Mouse (Mus musculus): ENCODE data around the gene Gemin8.

The Gemin8 gene

DNA sequence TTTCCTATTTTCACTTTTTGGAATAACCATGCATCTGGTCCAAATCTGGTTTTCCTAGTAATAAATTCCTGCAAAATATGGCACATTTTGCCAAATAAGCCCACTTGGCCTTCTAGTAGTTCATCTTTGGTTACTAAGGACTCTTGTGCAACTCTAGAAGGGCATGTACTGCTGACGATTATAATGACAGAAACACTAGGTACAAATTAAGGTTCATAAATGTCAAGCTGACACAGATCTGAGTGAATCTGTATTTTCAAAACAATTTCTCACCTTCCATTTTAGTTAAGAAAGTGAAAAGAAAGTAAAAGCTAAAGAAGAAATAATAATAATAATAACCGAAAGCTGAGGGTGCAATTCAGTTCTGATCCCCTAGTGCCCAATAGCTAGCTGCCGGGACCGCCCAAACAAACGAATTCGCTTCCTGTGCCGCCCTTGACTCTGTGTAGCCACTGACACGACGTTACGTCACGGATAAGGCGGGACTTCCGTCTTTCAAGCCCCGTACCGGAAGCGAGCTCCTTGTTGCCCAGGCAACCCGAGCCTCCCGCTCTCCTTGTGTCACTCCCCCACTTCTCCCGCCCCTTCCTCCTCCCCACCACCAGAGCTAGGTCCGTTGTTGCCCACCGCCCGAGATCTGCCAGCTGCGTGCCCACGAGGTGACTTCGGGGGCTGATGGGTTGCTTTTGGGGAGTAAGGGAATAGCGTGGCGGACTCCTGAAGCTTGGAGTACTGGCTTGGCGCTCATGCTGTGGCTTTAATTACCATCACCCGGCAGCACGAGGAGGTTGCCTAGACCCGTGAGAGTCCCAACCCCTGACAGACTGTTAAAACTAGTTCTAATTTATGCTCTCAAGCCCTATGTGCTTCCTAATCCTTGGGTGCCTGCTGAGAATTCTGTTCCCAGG lies at the start of gene Gemin8:
TSS of gene Gemin8 (plus strand) at position 563 of the 908 bp plus-strand sequence.
- peak; percentile 76 to 87 for DNase-seq (ENCODE audit: low spot score in 2 of 2)

- peak in 1 of 2 experiments; percentile 4 for DNase-seq (ENCODE audit: low spot score in 2 of 2)
These were observed 23.0 kb upstream of the Gemin8 start for GRCm38 (mm10) chrX:166147158-166147846.

GRCm38 (mm10) chrX:166162773-166163172 lies 7.5 kb upstream of the Gemin8 start:
- no peak for DNase-seq (ENCODE audit: low spot score in 2 of 2)

DNA sequence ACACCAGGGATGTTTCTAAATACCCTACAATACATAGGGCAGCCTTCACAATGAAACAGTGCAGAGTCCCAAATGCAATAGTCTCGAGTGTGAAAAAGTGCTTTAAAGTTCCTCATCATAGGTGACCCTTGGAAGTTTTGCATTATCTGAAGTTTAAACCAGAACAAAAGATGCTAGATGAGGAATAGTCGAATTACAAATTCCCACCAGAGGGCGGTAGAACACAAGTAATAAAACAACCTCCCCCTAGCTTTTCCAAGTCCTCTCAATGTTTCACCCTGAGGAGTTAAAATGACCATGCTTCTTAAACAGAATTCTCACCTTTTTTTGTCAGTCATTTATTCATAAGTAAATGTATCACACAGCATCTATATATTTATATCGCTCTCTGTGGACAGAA lies 2.9 kb upstream of the Gemin8 start:
- no peak for DNase-seq (ENCODE audit: low spot score in 2 of 2)

- no peak for DNase-seq (ENCODE audit: low spot score in 2 of 2)
These were observed 2.3 kb upstream of the Gemin8 start for GRCm38 (mm10) chrX:166167923-166168322.

DNA sequence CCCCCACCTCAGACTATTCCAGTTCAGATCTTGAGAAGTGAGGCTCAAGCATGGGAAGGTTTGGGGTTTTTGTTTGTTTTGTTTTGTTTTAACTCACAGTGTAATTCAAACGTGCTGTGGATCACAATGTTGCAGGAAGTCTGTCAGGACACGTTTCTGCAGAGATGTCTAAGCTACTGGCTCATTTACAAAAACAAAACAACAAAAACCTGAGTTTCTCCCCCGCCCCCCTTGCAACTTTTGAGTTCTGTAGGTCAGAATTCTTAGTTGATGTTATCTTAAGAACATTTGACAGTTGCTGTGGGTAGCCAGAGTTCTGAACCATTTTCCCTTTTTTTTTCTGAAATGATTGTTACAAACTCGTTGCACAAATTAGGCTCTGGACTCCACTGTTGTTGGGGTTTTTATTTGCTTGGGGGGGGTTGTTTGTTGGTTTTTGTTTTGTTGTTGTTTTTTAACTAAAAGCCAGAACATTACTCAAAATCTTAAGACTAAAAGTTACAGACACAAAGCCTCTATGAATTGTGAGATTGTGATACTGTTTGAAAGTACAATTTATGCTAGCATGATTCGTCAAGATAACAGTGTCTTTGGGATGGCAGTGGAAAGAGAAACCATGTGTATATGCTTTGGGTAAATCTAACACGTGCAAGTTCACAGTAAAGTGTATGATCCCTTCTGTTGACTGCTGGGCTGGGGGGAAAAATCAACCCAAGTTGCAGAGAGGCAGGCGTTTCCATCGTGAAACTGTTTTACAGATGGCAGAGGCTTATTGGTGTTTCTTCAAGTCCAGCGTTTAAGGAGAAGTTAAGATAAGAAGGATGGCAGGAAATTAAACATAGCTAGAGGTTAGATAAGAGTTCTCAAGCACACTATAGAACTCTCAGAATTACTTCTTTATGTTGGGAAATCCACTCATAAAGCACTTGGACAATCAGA lies 815 bp downstream of the Gemin8 start:
- DNase-seq (ENCODE audit: low spot score in 2 of 2), result no peak

DNA sequence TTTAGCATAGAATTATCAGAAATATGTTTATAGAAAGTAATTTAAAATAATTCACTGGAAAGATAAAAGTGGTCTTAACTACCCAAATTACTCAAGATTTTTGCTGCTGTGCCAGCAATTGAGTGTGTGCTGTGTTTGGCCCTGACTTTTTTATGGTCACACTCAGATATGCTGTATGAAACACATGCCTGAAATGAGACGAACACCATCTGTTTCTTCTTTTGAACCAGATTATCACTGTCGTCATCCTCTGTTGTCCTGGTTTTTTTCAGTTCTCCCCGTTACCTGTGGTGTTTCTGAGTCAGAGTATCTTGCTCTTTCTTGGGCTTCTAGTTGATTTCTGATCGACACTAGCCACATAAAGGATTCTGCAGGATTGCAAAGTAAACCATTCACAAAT lies 1.8 kb downstream of the Gemin8 start:
- DNase-seq (ENCODE audit: low spot score in 2 of 2), result no peak

DNA sequence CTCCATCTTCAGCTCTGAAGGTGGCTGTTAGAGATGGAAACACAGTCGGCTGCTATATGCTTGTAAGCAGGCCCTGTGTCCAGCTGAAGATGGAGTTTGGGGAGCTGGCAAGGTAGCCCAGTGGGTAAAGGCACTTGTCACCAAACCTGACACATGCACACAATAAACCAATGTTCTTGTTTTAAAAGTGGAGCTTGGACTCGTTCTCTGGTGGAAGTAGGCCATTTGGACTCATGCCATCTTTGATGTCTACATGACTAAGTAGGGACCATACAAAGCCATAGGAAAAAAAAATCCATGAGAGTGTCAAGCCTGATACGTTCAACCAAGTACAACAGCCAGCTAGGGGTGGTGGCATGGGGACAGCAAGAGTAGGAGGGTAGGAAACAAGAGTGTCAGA lies 2.4 kb downstream of the Gemin8 start:
- DNase-seq (ENCODE audit: low spot score in 2 of 2), result no peak

DNA sequence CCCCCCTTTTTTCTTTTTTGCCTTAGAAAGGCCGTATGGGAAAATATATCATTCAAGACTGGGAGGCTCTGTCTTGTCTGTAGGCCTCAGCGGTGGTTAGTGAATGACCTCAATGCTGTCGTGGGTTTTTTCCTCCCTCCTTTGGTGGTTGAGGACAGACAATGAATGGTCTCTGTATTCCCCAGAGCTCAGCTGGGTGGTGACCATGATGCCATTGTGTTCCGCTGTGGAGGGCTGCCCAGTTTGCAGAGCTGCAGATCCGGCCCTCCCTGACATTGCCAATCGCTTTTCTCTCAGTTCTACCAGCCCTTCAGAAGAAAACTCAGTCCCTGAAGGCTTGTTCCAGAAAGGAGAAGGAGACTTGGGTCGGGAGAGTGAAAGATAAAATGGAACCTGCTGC lies 3.5 kb downstream of the Gemin8 start:
- DNase-seq (ENCODE audit: low spot score in 2 of 2), result peak in 1 of 2 experiments; percentile 8

GRCm38 (mm10) chrX:166177929-166178328 lies 7.7 kb downstream of the Gemin8 start:
- DNase-seq (ENCODE audit: low spot score in 2 of 2), result no peak

DNA sequence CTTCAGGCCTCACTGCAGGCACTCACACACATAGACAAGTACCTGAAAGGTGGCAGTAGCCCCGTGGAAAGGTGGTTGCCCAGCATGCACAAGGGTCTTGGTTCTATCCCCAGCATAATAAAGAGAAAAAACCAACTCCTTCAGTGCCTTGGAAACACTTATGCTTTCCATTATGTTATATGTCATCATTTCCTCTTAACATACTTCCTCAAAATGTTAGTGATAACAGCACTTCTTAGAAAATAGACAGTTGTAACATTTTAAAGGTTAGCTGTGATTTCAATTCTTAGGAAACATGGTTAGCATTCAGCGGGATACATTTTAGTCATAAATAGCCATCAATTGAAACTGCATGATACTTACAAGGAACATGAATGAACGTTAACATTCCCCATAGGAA lies 12.8 kb downstream of the Gemin8 start:
- no peak for DNase-seq (ENCODE audit: low spot score in 2 of 2)

DNA sequence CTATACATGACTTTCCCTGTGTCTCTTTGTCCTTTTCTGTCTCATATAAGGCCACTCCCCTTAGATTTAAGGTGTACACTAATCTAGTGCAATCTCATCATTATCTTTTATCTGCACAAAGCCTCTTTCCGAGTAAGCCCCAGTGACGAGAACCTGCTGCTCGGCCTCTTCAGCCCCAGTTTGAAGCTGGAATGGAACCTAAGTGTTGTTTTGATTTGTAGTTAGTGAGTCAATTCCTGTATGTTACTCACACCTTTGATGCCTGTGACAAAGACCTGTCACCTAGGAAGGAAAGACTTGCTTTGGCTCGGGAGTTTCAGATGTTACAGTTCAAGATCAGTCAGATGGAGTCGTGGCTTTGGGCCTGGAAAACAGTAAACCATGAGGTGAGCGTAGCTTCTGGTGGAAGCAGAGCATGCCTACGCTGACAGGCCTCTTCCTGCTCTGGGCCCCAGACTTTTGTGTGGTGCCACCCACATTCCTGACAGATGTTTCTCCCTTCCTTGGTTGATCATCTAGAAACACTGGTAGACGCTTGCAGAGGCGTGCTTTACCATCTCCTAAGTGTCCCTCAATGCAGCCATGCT lies 15.2 kb downstream of the Gemin8 start:
- DNase-seq (ENCODE audit: low spot score in 2 of 2), result no peak

- DNase-seq (ENCODE audit: low spot score in 2 of 2), result no peak
These were observed 17.5 kb downstream of the Gemin8 start for GRCm38 (mm10) chrX:166187803-166188202.

GRCm38 (mm10) chrX:166196327-166196726 lies 26.1 kb downstream of the Gemin8 start:
- DNase-seq (ENCODE audit: low spot score in 2 of 2), result no peak

GRCm38 (mm10) chrX:166198266-166198665 lies 28.0 kb downstream of the Gemin8 start:
- DNase-seq (ENCODE audit: low spot score in 2 of 2), result no peak

GRCm38 (mm10) chrX:166199812-166200211 lies 29.6 kb downstream of the Gemin8 start:
- no peak for DNase-seq (ENCODE audit: low spot score in 2 of 2)

DNA sequence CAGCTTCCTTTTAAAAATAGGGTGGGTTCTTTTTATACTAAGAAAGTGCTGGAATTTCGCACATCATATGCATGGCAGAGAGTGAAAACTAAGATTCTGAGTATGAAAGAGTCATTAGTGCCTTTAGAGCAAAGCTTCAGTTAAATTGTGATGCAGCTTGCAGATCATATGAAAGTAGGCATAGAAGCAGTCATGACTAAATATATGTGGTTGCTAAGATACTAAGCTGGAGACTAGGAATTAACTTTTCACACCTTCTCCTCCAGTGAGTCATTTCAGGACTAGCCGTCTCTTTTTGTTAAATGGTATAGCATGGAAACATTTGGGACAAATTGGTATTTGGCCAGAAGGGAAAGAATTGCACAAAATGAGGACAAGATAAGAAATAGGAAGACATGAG lies 44.3 kb downstream of the Gemin8 start:
- no peak for DNase-seq (ENCODE audit: low spot score in 2 of 2)

DNA sequence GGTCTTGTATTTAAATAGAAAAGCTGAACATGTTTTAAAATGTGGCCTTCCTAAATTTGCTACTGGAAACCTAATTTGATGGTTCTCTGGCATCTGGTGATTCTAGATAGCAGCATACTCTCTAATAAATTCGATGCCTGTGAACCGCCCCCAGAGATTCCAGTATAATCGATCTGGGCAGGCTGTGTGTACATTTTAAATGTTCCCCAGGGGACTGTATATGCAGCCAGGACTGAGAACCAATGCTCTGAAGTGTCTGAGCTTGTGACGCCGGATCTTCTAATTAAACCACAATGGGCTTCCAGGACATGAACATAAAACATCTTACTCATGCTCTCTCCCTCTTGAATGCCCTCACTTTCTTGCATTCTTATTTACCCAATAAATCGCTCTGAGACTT lies 46.0 kb downstream of the Gemin8 start:
- no peak for DNase-seq (ENCODE audit: low spot score in 2 of 2)

DNA sequence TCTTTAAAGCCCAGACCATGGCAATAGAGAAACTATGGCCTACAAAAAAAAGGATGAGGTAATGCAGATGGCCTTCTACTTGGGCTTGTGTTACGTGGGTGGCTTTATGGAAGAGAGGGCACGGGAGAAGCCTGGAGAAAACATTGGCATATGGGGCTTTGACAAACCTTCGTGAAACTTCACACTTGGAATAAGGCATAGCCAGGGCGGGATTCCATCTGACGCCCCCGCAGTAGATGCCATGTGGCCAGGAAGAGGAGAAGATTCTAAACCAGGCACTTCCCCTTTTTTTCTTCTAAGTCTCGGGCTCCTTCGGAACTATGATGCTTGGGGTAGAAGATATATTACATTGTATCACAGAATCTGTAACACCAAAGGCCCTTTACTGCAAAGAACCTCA lies 46.5 kb downstream of the Gemin8 start:
- no peak for DNase-seq (ENCODE audit: low spot score in 2 of 2)

DNA sequence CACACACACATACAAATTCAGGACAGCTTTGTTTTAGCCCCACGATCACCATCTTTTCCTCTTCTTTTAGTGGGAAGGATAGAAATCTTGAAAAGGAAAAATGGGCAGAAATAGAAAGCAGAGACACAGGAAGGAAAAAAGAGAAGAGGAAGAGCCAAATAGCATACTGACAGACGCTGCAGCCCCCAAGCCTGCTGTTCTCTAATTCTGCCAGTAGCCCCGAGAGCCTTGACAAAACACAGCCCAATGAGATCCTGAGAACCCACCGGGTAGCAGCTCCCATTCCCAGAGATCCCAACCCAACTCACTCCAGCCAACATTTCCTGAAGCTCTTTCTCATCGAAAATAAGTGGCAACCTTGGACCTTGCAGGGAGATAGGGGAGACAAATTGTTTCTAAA lies 49.1 kb downstream of the Gemin8 start:
- DNase-seq (ENCODE audit: low spot score in 2 of 2), result no peak

GRCm38 (mm10) chrX:166226856-166227255 lies 56.6 kb downstream of the Gemin8 start:
- DNase-seq (ENCODE audit: low spot score in 2 of 2), result no peak

DNA sequence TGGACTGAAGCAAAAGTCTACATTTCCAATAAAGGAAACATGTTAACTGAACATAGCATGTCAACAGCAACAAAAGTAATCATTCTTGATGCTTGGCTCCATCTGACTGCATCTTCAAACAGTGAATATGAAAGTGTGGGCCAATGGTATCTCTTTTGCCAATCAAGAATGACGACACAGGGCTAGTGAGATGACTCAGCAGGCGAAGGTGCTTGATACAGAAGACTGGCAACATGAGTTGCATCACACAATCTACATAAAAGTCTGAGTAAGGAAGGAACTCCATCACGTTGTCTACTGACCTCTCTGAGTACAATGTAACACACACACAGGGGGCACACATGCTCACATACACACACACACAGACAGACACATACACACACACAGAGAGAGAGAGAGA lies 59.5 kb downstream of the Gemin8 start:
- DNase-seq (ENCODE audit: low spot score in 2 of 2), result no peak

All from frontal cortex, postnatal 25 days (tissue).